ENCODE assay signal across 9 mouse cellular contexts in the genomic region with DNA sequence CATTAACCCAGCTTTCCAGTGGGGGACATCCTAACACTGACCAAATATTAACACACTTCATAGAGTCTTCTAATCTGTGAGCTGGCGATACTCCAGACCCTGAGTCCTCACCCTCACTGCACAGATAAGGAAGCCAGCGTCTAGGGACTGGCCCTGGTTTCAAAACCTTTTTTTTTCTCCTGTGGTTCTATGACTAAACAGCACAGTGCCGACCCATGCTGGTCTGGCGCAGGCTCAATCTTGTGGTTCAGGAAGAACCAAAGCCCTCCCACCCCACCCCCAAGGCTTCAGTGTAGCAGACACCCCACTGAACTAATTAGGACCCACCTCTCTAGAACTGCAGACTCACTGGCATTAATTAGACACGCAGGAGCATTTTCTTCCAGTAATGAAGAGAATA.
DNase-seq lines count a peak whose midpoint lies in the region; ATAC-seq and TF ChIP-seq lines count a peak whose summit lies in the region.
"Had no signal": no experiment of that assay in that cellular context is flagged by ENCODE, and none has a peak within 500 bp of the region (broad histone marks: within the 10 kb centered on the region; RNA-seq: fewer than 3 reads in every experiment).

No protein-coding gene starts in this region.

- no peak overlapping the region for H3K4me2 ChIP-seq in liver, embryonic 11.5 days
- H3K4me2 ChIP-seq in forebrain, embryonic 15.5 days (replicated peaks) = no peak overlapping the region

- H3K4me3 ChIP-seq in liver, adult 2 months (ENCODE audit: insufficient read depth, low read depth, low read length) = no peak overlapping the region
- no peak overlapping the region for H3K4me3 ChIP-seq in liver, embryonic 11.5 days (ENCODE audit: low read depth, low read length)
- no peak overlapping the region for H3K4me3 ChIP-seq in forebrain, embryonic 15.5 days
- H3K4me3 ChIP-seq in kidney, adult 2 months (ENCODE audit: insufficient read depth, low read depth, low read length) = no peak overlapping the region
- H3K4me3 ChIP-seq: heart, adult 2 months had no signal

- H3K27me3 ChIP-seq in liver, adult 2 months (ENCODE audit: control insufficient read depth, insufficient read depth, low read length) = no peaks in the 10 kb centered on the region
- no peaks in the 10 kb centered on the region; the same call in 1 of the 2 replicates for H3K27me3 ChIP-seq in liver, embryonic 11.5 days (replicated peaks; ENCODE audit: control insufficient read depth, insufficient read depth, low read length)
- H3K27me3 ChIP-seq in forebrain, embryonic 15.5 days = no peaks in the 10 kb centered on the region
- H3K27me3 ChIP-seq in kidney, adult 2 months (replicated peaks; ENCODE audit: control insufficient read depth, insufficient read depth, low read length) = no peaks in the 10 kb centered on the region

- no peak for TF ChIP-seq CTCF in liver, adult 2 months (IDR thresholded peaks at IDR 0.05; ENCODE audit: low read depth, low read length)
- no peak for TF ChIP-seq CTCF in kidney, adult 2 months (conservative IDR thresholded peaks at IDR 0.05; ENCODE audit: insufficient read depth, insufficient read length, low read depth, low read length)

- H3K9ac ChIP-seq in liver, adult 2 months (ENCODE audit: low read depth, low read length) = no peak overlapping the region
- H3K9ac ChIP-seq in liver, embryonic 11.5 days (ENCODE audit: low read depth, low read length) = no peak overlapping the region
- H3K9ac ChIP-seq in forebrain, embryonic 15.5 days (replicated peaks) = no peak overlapping the region

- H3K4me1 ChIP-seq in liver, adult 2 months (ENCODE audit: control insufficient read depth, insufficient read depth, low read length) = peaks cover 11% of the 10 kb centered on the region
- no peaks in the 10 kb centered on the region; the same call in 1 of the 2 replicates for H3K4me1 ChIP-seq in liver, embryonic 11.5 days (replicated peaks; ENCODE audit: control insufficient read depth, insufficient read depth, low read length)
- H3K4me1 ChIP-seq in forebrain, embryonic 15.5 days = peaks cover 28% of the 10 kb centered on the region
- no peaks in the 10 kb centered on the region for H3K4me1 ChIP-seq in kidney, adult 2 months (ENCODE audit: control insufficient read depth, insufficient read depth, low read length)

- no peak; the same call in 1 of the 2 replicates for ATAC-seq in liver, embryonic 11.5 days (replicated peaks; ENCODE audit: low FRiP score)
- ATAC-seq in forebrain, embryonic 15.5 days (replicated peaks) = peak; percentile 44
- ATAC-seq in monocyte, adult 5-6 weeks (replicated peaks; ENCODE audit: insufficient number of reproducible peaks, low FRiP score, low TSS enrichment, poor library complexity, severe bottlenecking) = peak; percentile 45; the same call in 1 of the 2 replicates

- TF ChIP-seq POLR2A in liver, adult 2 months (IDR thresholded peaks at IDR 0.05; ENCODE audit: extremely low read depth, insufficient read depth, low read length) = no peak
- no peak for TF ChIP-seq POLR2A in kidney, adult 2 months (IDR thresholded peaks at IDR 0.05; ENCODE audit: low read depth, low read length)

- H3K36me3 ChIP-seq in liver, adult 2 months (ENCODE audit: control insufficient read depth, insufficient read depth, low read length) = no peaks in the 10 kb centered on the region
- no peaks in the 10 kb centered on the region for H3K36me3 ChIP-seq in liver, embryonic 11.5 days (ENCODE audit: control insufficient read depth, insufficient read depth, low read length)
- no peaks in the 10 kb centered on the region for H3K36me3 ChIP-seq in forebrain, embryonic 15.5 days
- no peaks in the 10 kb centered on the region for H3K36me3 ChIP-seq in kidney, adult 2 months (ENCODE audit: control insufficient read depth, insufficient read depth, low read length)

- 44% methylated on average over 5 of the region's 5 CpGs for WGBS in liver, adult 2 months
- 36% methylated on average over 5 of the region's 5 CpGs for WGBS in liver, embryonic 11.5 days
- 24% methylated on average over 5 of the region's 5 CpGs for WGBS in forebrain, embryonic 15.5 days
- 62% methylated on average over 5 of the region's 5 CpGs for WGBS in kidney, adult 2 months

- no peaks in the 10 kb centered on the region for H3K9me3 ChIP-seq in liver, embryonic 11.5 days (ENCODE audit: control insufficient read depth, low read length)
- no peaks in the 10 kb centered on the region for H3K9me3 ChIP-seq in forebrain, embryonic 15.5 days

- no peaks in the 10 kb centered on the region for H3K79me2 ChIP-seq in liver, adult 2 months (ENCODE audit: control insufficient read depth, insufficient read depth, low read length)

- H3K27ac ChIP-seq in liver, adult 2 months (replicated peaks; ENCODE audit: insufficient read depth, low read depth, low read length) = no peak overlapping the region
- H3K27ac ChIP-seq in liver, embryonic 11.5 days (ENCODE audit: low read depth, low read length) = no peak overlapping the region
- H3K27ac ChIP-seq in forebrain, embryonic 15.5 days (replicated peaks) = no peak overlapping the region
- H3K27ac ChIP-seq in kidney, adult 2 months (ENCODE audit: insufficient read depth, low read depth, low read length) = no peak overlapping the region
- H3K27ac ChIP-seq: heart, adult 2 months had no signal

- peak; percentile 14 for DNase-seq in liver, adult 2 months (ENCODE audit: extremely low read depth, low read depth, low spot score)
- DNase-seq in liver, embryonic 11.5 days (ENCODE audit: low spot score) = no peak
- peak; percentile 88 for DNase-seq in Muller cell, postnatal 12 days (ENCODE audit: inconsistent ontology term)
- no peak for DNase-seq in kidney, adult 2 months
- DNase-seq in kidney, postnatal 14 days = no peak
- DNase-seq in c-Kit-positive CD71-positive TER-119-positive erythroid progenitor cells, embryonic 14.5 days (ENCODE audit: low spot score) = no peak

Comparison
In these comparisons a context has a peak if more than half of its experiments do, and no peak if none do; other contexts are left out.
1. DNase-seq: peak in liver, adult 2 months (single experiment) and Muller cell, postnatal 12 days (single experiment); none in liver, embryonic 11.5 days (single experiment), kidney, adult 2 months (single experiment), kidney, postnatal 14 days (single experiment) and c-Kit-positive CD71-positive TER-119-positive erythroid progenitor cells, embryonic 14.5 days (single experiment).